ENCODE assay signal across 33 mouse cellular contexts in the genomic region with DNA sequence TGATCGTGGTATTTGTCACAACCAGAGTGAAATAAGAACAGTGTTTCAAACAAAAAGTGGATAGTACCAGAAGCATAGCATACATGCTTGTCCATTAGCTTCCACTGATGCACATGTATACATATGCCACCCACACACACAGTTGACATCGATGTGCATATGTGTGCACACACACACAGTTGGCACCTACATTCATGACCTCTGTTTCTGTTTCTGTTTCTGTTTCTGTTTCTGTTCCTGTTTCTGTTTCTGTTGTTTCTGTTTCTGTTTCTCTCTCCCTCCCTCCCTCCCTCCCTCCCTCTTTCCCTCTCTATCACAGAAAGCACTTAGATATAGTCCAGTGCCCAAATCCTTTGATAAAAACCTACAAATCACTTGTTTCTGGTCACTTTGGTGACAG.
"Had no signal": no experiment of that assay in that cellular context is flagged by ENCODE, and none has a peak within 500 bp of the region (broad histone marks: within the 10 kb centered on the region; RNA-seq: fewer than 3 reads in every experiment).

No protein-coding gene starts in this region.

- H3K9ac ChIP-seq: heart, embryonic 12.5 days; heart, embryonic 13.5 days; heart, embryonic 15.5 days; hindbrain, embryonic 12.5 days; hindbrain, embryonic 14.5 days; hindbrain, embryonic 15.5 days; intestine, embryonic 15.5 days; kidney, embryonic 15.5 days had no signal

- H3K4me2 ChIP-seq: heart, embryonic 11.5 days; heart, embryonic 12.5 days; heart, embryonic 13.5 days; heart, embryonic 15.5 days; hindbrain, embryonic 12.5 days; hindbrain, embryonic 14.5 days; hindbrain, embryonic 15.5 days; intestine, embryonic 15.5 days; kidney, embryonic 15.5 days had no signal

- H3K4me3 ChIP-seq: heart, embryonic 10.5 days; heart, embryonic 12.5 days; heart, embryonic 13.5 days; heart, embryonic 15.5 days; hindbrain, embryonic 12.5 days; hindbrain, embryonic 15.5 days; intestine, embryonic 15.5 days; kidney, embryonic 15.5 days; layer of hippocampus, adult 2 months; left cerebral cortex, adult 2 months had no signal

- H3K9me3 ChIP-seq: heart, embryonic 10.5 days; heart, embryonic 15.5 days; hindbrain, embryonic 12.5 days; hindbrain, embryonic 15.5 days; intestine, embryonic 15.5 days; kidney, embryonic 15.5 days had no signal

- H3K36me3 ChIP-seq: heart, embryonic 10.5 days; heart, embryonic 12.5 days; heart, embryonic 13.5 days; heart, embryonic 15.5 days; hindbrain, embryonic 12.5 days; hindbrain, embryonic 15.5 days; intestine, embryonic 15.5 days; kidney, embryonic 15.5 days had no signal

- H3K27me3 ChIP-seq: heart, embryonic 12.5 days; heart, embryonic 13.5 days; heart, embryonic 15.5 days; hindbrain, embryonic 12.5 days; hindbrain, embryonic 15.5 days; intestine, embryonic 15.5 days; kidney, embryonic 15.5 days had no signal

- ATAC-seq: hindbrain, embryonic 16.5 days; hindbrain, postnatal 0 days; inflammation-experienced regulatory T-cells, adult 6 months; intestine, postnatal 0 days had no signal

- H3K4me1 ChIP-seq: heart, embryonic 10.5 days; heart, embryonic 12.5 days; heart, embryonic 13.5 days; heart, embryonic 15.5 days; hindbrain, embryonic 12.5 days; intestine, embryonic 15.5 days; kidney, embryonic 15.5 days had no signal

- H3K27ac ChIP-seq: heart, embryonic 10.5 days; heart, embryonic 13.5 days; heart, embryonic 15.5 days; hindbrain, embryonic 12.5 days; hindbrain, embryonic 14.5 days; hindbrain, postnatal 0 days; intestine, embryonic 15.5 days; kidney, embryonic 15.5 days; kidney, postnatal 0 days; layer of hippocampus, adult 2 months; left cerebral cortex, adult 2 months had no signal

- DNase-seq: heart, postnatal 10 days; heart, postnatal 14 days; heart, postnatal 36 days; heart, postnatal 4 days; kidney, adult 11 months; kidney, adult 18-20 months; kidney, adult 2 months; kidney, adult 8-10 months; kidney, adult 9 months; kidney, postnatal 10 days; kidney, postnatal 14 days; kidney, postnatal 25 days; kidney, postnatal 36 days; kidney, postnatal 4 days; layer of hippocampus, adult 9-11 months; layer of hippocampus, postnatal 36 days had no signal
